Mouse (Mus musculus): Measurements from ENCODE around the gene Alg12. TPM values are rescaled to one million over a fixed set of nuclear protein-coding genes. Genes with fewer than 3 reads are reported as not detected.
"Not testable (repeated sequence)": the region's sequence is repeated elsewhere in the genome, so short reads cannot be mapped to it uniquely, and the experiment has no call there.

Alg12 gene
- polyA plus RNA-seq, 1 experiment: not detected

DNA sequence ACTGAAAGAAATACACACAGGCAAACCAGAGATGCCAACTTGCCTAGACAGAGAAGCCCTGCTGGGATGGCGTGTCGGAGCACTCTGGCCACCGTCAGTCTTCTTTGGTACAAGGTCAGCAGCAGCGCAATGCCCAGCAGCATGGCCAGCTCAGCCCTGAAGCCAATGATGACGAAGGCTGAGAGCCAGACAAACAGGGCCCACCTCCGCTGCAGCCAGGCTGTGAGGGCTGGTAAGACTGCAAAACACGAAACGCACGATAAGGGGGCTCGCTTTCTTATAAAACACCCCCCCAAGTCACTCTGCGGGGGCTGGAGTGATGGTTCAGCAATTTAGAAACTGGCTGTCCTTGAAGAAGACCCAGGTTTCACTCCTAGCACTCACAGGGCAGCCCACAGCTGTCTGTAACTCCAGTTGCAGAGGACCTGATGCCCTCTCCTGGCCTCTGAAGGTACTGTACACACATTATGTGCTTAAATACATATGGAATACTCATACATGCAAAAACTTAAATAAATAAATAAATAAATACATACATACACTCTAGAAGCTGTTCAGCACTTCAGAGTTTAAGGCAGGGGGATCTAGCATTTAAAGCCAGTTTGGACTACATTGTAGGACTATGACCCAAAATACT lies 4.6 kb downstream of the Alg12 start:
- Histone ChIP-seq H3K27ac (ENCODE audit: insufficient read depth, low read depth, low read length) (no peak overlapping the region), H3K4me1 (ENCODE audit: control insufficient read depth, insufficient read depth, low read length) (no peaks in the 10 kb centered on the region), H3K4me3 (ENCODE audit: insufficient read depth, low read depth, low read length) (no peak overlapping the region)
- no peak for TF ChIP-seq POLR2A (IDR thresholded peaks at IDR 0.05; ENCODE audit: insufficient read depth, low read depth, low read length)
- TF ChIP-seq CTCF (IDR thresholded peaks at IDR 0.05; ENCODE audit: insufficient read depth, low read depth, low read length): no peak
- 95% methylated on average over 11 of the region's 11 CpGs for WGBS

- WGBS: 88% methylated on average over 2 of the region's 2 CpGs
- not testable (repeated sequence) for H3K4me3 ChIP-seq (ENCODE audit: insufficient read depth, low read depth, low read length); H3K27ac ChIP-seq (ENCODE audit: insufficient read depth, low read depth, low read length); H3K4me1 ChIP-seq (ENCODE audit: control insufficient read depth, insufficient read depth, low read length)
These were observed 5.2 kb downstream of the Alg12 start for GRCm38 (mm10) chr15:88813873-88814272.

DNA sequence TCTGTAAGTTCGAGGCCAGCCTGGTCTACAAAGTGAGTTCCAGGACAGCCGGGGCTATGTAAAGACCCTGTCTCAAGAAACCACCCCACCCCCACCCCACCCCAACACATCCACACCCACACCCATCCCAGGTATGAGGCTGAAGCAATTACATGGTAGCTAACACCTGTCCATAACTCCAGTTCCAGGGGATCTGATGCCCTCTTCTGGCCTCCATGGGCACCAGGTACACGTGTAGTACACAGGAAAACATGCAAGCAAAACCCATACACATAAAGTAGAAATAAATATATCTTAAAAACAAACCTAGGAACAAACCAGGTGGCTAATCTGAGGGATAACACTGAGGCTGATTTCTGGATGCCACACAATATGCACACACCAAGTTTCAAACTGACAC lies 5.9 kb downstream of the Alg12 start:
- TF ChIP-seq POLR2A (IDR thresholded peaks at IDR 0.05; ENCODE audit: insufficient read depth, low read depth, low read length) (no peak), CTCF (IDR thresholded peaks at IDR 0.05; ENCODE audit: insufficient read depth, low read depth, low read length) (no peak)
- H3K4me1 ChIP-seq (ENCODE audit: control insufficient read depth, insufficient read depth, low read length): no peaks in the 10 kb centered on the region
- WGBS: 90% methylated on average over 3 of the region's 3 CpGs
- no peak overlapping the region for H3K4me3 ChIP-seq (ENCODE audit: insufficient read depth, low read depth, low read length)
- H3K27ac ChIP-seq (ENCODE audit: insufficient read depth, low read depth, low read length): no peak overlapping the region

- H3K4me1 ChIP-seq (ENCODE audit: control insufficient read depth, insufficient read depth, low read length): no peaks in the 10 kb centered on the region
- no peak for TF ChIP-seq CTCF (IDR thresholded peaks at IDR 0.05; ENCODE audit: insufficient read depth, low read depth, low read length)
- no peak for TF ChIP-seq POLR2A (IDR thresholded peaks at IDR 0.05; ENCODE audit: insufficient read depth, low read depth, low read length)
- H3K27ac ChIP-seq (ENCODE audit: insufficient read depth, low read depth, low read length): no peak overlapping the region
- WGBS: 95% methylated on average over 2 of the region's 2 CpGs
- H3K4me3 ChIP-seq (ENCODE audit: insufficient read depth, low read depth, low read length): no peak overlapping the region
These were observed 8.7 kb downstream of the Alg12 start for GRCm38 (mm10) chr15:88810369-88810768.

- Histone ChIP-seq H3K4me3 (ENCODE audit: insufficient read depth, low read depth, low read length) (no peak overlapping the region), H3K27ac (ENCODE audit: insufficient read depth, low read depth, low read length) (no peak overlapping the region), H3K4me1 (ENCODE audit: control insufficient read depth, insufficient read depth, low read length) (no peaks in the 10 kb centered on the region)
- no peak for TF ChIP-seq POLR2A (IDR thresholded peaks at IDR 0.05; ENCODE audit: insufficient read depth, low read depth, low read length)
- no peak for TF ChIP-seq CTCF (IDR thresholded peaks at IDR 0.05; ENCODE audit: insufficient read depth, low read depth, low read length)
- WGBS: 89% methylated on average over 8 of the region's 8 CpGs
These were observed 11.0 kb downstream of the Alg12 start for GRCm38 (mm10) chr15:88808121-88808520.

DNA sequence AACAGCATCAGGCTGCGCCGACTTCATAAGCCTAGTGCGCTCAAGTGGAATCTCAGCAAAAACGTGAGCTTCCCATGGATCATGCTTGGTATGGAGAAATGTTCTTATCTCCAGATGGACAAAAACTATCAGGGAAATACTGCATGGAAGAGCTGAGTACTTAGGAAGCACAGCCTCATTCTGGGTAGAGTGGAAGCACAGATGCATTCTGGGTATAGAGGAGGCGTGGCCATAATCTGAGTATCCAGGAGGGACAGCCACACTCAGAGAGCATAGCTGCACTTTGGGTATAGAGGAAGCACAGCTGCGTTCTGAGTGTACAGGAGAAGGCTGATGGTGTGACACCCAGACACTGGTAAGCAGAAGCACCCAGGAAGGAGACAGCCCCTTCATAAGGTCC lies 16.8 kb downstream of the Alg12 start:
- Histone ChIP-seq H3K27ac (ENCODE audit: insufficient read depth, low read depth, low read length) (no peak overlapping the region), H3K4me3 (ENCODE audit: insufficient read depth, low read depth, low read length) (no peak overlapping the region), H3K4me1 (ENCODE audit: control insufficient read depth, insufficient read depth, low read length) (no peaks in the 10 kb centered on the region)
- 88% methylated on average over 6 of the region's 6 CpGs for WGBS
- TF ChIP-seq CTCF (IDR thresholded peaks at IDR 0.05; ENCODE audit: insufficient read depth, low read depth, low read length) (no peak), POLR2A (IDR thresholded peaks at IDR 0.05; ENCODE audit: insufficient read depth, low read depth, low read length) (no peak)

- Histone ChIP-seq H3K4me1 (ENCODE audit: control insufficient read depth, insufficient read depth, low read length) (no peaks in the 10 kb centered on the region), H3K27ac (ENCODE audit: insufficient read depth, low read depth, low read length) (no peak overlapping the region), H3K4me3 (ENCODE audit: insufficient read depth, low read depth, low read length) (no peak overlapping the region)
- WGBS: 94% methylated on average over 3 of the region's 3 CpGs
- no peak for TF ChIP-seq POLR2A (IDR thresholded peaks at IDR 0.05; ENCODE audit: insufficient read depth, low read depth, low read length)
- no peak for TF ChIP-seq CTCF (IDR thresholded peaks at IDR 0.05; ENCODE audit: insufficient read depth, low read depth, low read length)
These were observed 17.2 kb downstream of the Alg12 start for GRCm38 (mm10) chr15:88801903-88802302.

DNA sequence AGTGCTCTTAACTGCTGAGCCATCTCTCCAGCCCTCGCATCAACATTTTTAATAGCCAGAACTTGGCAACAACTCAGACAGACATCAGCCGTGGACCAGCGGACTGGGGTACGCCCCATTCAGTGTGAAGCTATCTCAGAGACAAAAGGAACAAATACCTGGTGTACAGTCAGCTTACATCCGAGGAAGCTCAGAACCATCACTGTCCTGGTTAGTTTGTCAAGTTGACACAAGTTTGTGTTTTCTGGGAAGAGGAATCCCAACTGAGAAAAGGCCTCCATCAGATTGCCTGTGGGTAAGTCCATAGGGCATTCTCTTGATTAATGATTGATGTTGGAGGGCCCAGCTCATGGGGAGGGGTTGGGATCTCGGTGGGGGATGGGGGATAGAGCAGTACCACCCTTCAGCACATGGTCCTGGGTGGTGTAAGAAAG lies 18.2 kb downstream of the Alg12 start:
- TF ChIP-seq CTCF (IDR thresholded peaks at IDR 0.05; ENCODE audit: insufficient read depth, low read depth, low read length) (no peak), POLR2A (IDR thresholded peaks at IDR 0.05; ENCODE audit: insufficient read depth, low read depth, low read length) (no peak)
- Histone ChIP-seq H3K4me1 (ENCODE audit: control insufficient read depth, insufficient read depth, low read length) (no peaks in the 10 kb centered on the region), H3K27ac (ENCODE audit: insufficient read depth, low read depth, low read length) (no peak overlapping the region), H3K4me3 (ENCODE audit: insufficient read depth, low read depth, low read length) (no peak overlapping the region)
- 75% methylated on average over 6 of the region's 6 CpGs for WGBS

- TF ChIP-seq POLR2A (IDR thresholded peaks at IDR 0.05; ENCODE audit: insufficient read depth, low read depth, low read length) (no peak), CTCF (IDR thresholded peaks at IDR 0.05; ENCODE audit: insufficient read depth, low read depth, low read length) (no peak)
- no peaks in the 10 kb centered on the region for H3K4me1 ChIP-seq (ENCODE audit: control insufficient read depth, insufficient read depth, low read length)
- no peak overlapping the region for H3K27ac ChIP-seq (ENCODE audit: insufficient read depth, low read depth, low read length)
- WGBS: 86% methylated on average over 11 of the region's 11 CpGs
- no peak overlapping the region for H3K4me3 ChIP-seq (ENCODE audit: insufficient read depth, low read depth, low read length)
These were observed 19.2 kb downstream of the Alg12 start for GRCm38 (mm10) chr15:88799950-88800371.

DNA sequence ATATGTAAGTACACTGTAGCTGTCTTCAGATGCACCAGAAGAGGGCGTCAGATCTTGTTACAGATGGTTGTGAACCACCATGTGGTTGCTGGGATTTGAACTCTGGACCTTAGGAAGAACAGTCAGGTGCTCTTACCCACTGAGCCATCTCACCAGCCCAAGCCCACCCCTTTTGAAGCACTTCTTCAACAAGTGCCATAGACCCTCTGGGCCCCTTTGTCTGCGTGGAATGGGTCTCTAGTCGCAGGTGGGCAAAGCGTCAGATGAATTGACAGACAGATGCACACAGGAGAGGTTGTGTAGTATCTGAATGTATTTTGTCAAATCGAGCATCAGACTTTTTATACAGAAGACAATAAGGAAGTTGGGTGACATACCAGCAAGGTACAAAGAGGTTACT lies 24.4 kb downstream of the Alg12 start:
- not testable (repeated sequence) for H3K27ac ChIP-seq (ENCODE audit: insufficient read depth, low read depth, low read length); H3K4me3 ChIP-seq (ENCODE audit: insufficient read depth, low read depth, low read length); H3K4me1 ChIP-seq (ENCODE audit: control insufficient read depth, insufficient read depth, low read length)
- 87% methylated on average over 5 of the region's 5 CpGs for WGBS

All from olfactory bulb, adult 2 months (tissue).